Mouse (Mus musculus): ENCODE measurements around the gene Naa16. TPM values are rescaled to one million over a fixed set of nuclear protein-coding genes. Genes with fewer than 3 reads are reported as not detected.

Gene Naa16
- polyA plus RNA-seq, 1 experiment = 7.7 TPM

DNA sequence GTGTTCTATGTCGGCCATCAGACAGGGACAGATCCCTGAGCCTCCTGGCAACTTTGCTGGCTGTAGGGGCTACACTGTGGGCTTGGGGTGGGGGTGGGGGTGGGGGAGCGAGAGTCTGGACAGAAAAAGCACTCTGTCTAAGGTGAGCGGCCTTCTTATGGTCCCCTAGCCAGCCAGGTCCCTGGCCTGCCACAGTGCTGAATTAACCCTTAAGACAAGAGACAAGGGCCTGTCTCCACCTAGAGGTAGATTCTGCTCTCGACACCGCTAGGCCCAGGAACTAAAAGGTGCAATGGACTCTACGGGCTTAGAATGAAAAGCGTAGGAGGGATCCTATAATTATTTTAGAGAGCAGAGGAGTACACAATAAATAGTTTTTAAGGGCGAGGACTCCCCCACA lies 69.4 kb downstream of the Naa16 start:
- WGBS = 42% methylated on average over 8 of the region's 8 CpGs
- H3K27me3 ChIP-seq (ENCODE audit: control insufficient read depth, insufficient read depth, low read length) = no peaks in the 10 kb centered on the region
- no peak overlapping the region for H3K4me3 ChIP-seq (ENCODE audit: control insufficient read depth, insufficient read depth, low read length)
- peak; percentile 29; the same call in 1 of the 2 replicates for TF ChIP-seq CTCF (IDR thresholded peaks at IDR 0.05; ENCODE audit: borderline replicate concordance, control insufficient read depth, extremely low read depth, insufficient read depth, low read length, poor library complexity)
- no peak for TF ChIP-seq POLR2A (IDR thresholded peaks at IDR 0.05; ENCODE audit: control insufficient read depth, extremely low read depth, insufficient read depth, low read length, poor library complexity)
- no peak overlapping the region for H3K27ac ChIP-seq (ENCODE audit: control insufficient read depth, insufficient read depth, low read length)
- H3K36me3 ChIP-seq (ENCODE audit: control insufficient read depth, insufficient read depth, low read length) = no peaks in the 10 kb centered on the region
- DNase-seq = peak; percentile 72
- H3K4me1 ChIP-seq (replicated peaks; ENCODE audit: control insufficient read depth, insufficient read depth, low read length) = peaks cover 17% of the 10 kb centered on the region

DNA sequence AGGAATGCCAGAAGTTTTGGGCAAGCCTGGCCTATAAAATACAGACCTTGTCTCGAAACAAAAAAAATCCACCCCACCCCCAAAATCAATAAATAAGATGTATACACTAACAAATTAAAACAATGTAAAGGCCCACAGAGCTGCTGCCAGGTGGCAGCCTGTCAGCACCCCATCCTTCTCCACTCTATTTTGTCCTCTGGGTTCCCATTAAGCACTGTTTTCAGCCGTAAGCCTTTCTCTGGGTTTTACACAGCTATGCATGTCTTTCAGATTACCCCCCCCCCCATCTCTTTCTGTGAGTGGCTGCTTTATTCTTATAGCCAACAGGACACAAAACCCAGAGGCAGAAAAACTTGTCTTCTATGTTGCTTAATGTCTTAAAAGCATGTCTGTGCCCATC lies 73.0 kb downstream of the Naa16 start:
- Histone ChIP-seq H3K27ac (ENCODE audit: control insufficient read depth, insufficient read depth, low read length) (peak overlapping the region; percentile 72), H3K36me3 (ENCODE audit: control insufficient read depth, insufficient read depth, low read length) (no peaks in the 10 kb centered on the region), H3K4me1 (replicated peaks; ENCODE audit: control insufficient read depth, insufficient read depth, low read length) (peaks cover 43% of the 10 kb centered on the region), H3K27me3 (ENCODE audit: control insufficient read depth, insufficient read depth, low read length) (no peaks in the 10 kb centered on the region), H3K4me3 (ENCODE audit: control insufficient read depth, insufficient read depth, low read length) (no peak overlapping the region)
- no peak for TF ChIP-seq POLR2A (IDR thresholded peaks at IDR 0.05; ENCODE audit: control insufficient read depth, extremely low read depth, insufficient read depth, low read length, poor library complexity)
- no peak for TF ChIP-seq CTCF (IDR thresholded peaks at IDR 0.05; ENCODE audit: borderline replicate concordance, control insufficient read depth, extremely low read depth, insufficient read depth, low read length, poor library complexity)
- WGBS = 79% methylated on average over 2 of the region's 2 CpGs
- DNase-seq = no peak

DNA sequence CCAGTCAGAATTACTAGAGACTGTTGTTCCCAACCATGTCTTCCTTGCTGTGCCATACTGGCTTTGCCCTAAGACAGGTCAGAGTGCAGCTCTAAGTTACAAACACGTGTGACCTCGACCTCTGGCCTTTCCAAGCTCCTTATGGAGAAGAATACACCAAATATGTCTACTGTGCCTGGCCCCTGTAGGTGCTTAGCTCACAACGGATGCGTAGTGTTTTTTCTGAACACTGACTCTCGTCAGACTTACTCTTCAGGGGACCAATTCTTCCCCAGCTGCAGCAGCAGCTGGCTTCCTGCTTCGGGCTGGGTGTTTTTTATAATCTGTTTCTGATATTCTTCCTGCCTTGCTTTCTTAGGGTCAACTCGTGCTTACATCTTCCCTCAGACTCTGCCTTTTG lies 74.7 kb downstream of the Naa16 start:
- 15% methylated on average over 7 of the region's 7 CpGs for WGBS
- peaks cover 56% of the 10 kb centered on the region for H3K4me1 ChIP-seq (replicated peaks; ENCODE audit: control insufficient read depth, insufficient read depth, low read length)
- no peak for TF ChIP-seq POLR2A (IDR thresholded peaks at IDR 0.05; ENCODE audit: control insufficient read depth, extremely low read depth, insufficient read depth, low read length, poor library complexity)
- TF ChIP-seq CTCF (IDR thresholded peaks at IDR 0.05; ENCODE audit: borderline replicate concordance, control insufficient read depth, extremely low read depth, insufficient read depth, low read length, poor library complexity) = no peak
- DNase-seq = peak; percentile 52
- no peaks in the 10 kb centered on the region for H3K27me3 ChIP-seq (ENCODE audit: control insufficient read depth, insufficient read depth, low read length)
- H3K4me3 ChIP-seq (ENCODE audit: control insufficient read depth, insufficient read depth, low read length) = no peak overlapping the region
- peak overlapping the region; percentile 98 for H3K27ac ChIP-seq (ENCODE audit: control insufficient read depth, insufficient read depth, low read length)
- H3K36me3 ChIP-seq (ENCODE audit: control insufficient read depth, insufficient read depth, low read length) = no peaks in the 10 kb centered on the region

DNA sequence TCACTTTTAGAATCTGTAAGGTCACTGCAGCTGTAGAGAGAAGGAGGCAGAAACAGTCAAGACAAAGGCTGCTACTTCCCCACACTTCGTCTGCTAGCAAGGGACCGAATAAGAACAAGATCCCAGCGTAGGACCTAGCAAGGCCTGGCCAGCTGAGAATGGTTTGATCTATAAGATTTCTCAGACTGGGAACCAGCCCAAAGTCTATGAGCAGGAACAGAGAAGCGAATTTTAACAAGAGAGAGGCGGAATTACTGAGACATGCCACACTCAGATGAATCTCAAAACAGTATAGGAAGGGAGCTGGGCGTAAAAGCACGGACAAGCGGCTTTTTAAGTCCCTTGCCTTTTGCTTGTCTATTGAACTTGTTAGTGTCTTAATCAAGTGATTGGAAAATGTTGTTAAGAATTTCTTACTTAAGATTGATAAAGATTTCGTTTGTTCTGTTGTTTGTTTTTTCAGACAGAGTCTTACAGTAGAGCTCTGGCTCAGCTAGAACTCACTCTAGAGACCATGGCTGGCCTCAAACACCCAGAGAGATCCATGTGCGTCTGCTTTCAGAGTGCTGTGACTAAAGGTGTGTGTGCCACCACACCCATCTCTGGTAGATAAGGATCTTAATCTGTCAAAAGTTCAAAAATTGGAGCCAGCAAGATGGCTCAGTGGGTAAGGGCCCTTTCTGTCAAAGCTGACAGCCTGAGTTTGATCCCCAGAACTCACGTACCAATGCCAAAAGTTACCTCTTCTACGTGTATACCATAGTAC lies 76.2 kb downstream of the Naa16 start:
- 70% methylated on average over 12 of the region's 12 CpGs for WGBS
- Histone ChIP-seq H3K36me3 (ENCODE audit: control insufficient read depth, insufficient read depth, low read length) (no peaks in the 10 kb centered on the region), H3K4me1 (replicated peaks; ENCODE audit: control insufficient read depth, insufficient read depth, low read length) (peaks cover 55% of the 10 kb centered on the region), H3K27me3 (ENCODE audit: control insufficient read depth, insufficient read depth, low read length) (no peaks in the 10 kb centered on the region), H3K4me3 (ENCODE audit: control insufficient read depth, insufficient read depth, low read length) (no peak overlapping the region), H3K27ac (ENCODE audit: control insufficient read depth, insufficient read depth, low read length) (peak overlapping the region; percentile 70)
- TF ChIP-seq CTCF (IDR thresholded peaks at IDR 0.05; ENCODE audit: borderline replicate concordance, control insufficient read depth, extremely low read depth, insufficient read depth, low read length, poor library complexity) = no peak
- TF ChIP-seq POLR2A (IDR thresholded peaks at IDR 0.05; ENCODE audit: control insufficient read depth, extremely low read depth, insufficient read depth, low read length, poor library complexity) = no peak
- no peak for DNase-seq

DNA sequence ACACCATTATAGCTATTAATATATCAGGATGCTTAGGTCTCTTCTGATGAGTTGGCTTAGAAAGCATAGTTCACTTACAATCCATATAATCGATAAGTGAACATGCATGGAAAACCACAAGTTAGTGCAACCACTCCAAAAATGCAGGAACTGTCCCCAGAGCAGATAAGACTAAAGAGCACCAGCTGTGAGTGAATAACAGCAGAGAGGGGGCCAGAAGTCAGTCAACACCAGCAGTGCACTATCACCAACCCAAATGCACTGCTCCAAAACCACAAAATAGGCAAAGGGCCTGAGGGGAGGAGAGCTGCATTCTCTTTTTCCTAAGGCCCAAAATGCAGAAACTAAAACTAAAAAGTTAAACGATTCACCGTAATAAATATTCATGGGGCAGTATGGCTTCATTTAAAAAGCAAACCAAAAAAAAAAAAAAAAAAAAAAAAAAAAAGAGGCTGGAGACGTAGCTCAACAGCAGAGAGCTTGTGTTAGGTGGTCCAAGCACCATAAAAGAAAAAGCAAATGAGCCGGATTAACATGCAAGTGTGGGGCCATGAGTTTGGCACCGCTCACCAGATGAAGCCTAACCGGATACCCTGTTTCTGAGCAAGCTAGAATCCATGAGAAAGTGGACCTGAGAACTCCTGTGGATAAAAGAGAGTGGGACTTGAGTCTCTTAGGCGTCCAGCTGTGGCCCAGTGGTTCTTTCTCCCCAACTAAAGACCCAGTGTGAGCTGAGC lies 77.0 kb downstream of the Naa16 start:
- no peak for DNase-seq
- H3K4me1 ChIP-seq (replicated peaks; ENCODE audit: control insufficient read depth, insufficient read depth, low read length) = peaks cover 54% of the 10 kb centered on the region
- H3K4me3 ChIP-seq (ENCODE audit: control insufficient read depth, insufficient read depth, low read length) = no peak overlapping the region
- 46% methylated on average over 8 of the region's 8 CpGs for WGBS
- H3K36me3 ChIP-seq (ENCODE audit: control insufficient read depth, insufficient read depth, low read length) = no peaks in the 10 kb centered on the region
- TF ChIP-seq POLR2A (IDR thresholded peaks at IDR 0.05; ENCODE audit: control insufficient read depth, extremely low read depth, insufficient read depth, low read length, poor library complexity) (no peak), CTCF (IDR thresholded peaks at IDR 0.05; ENCODE audit: borderline replicate concordance, control insufficient read depth, extremely low read depth, insufficient read depth, low read length, poor library complexity) (no peak)
- no peaks in the 10 kb centered on the region for H3K27me3 ChIP-seq (ENCODE audit: control insufficient read depth, insufficient read depth, low read length)
- H3K27ac ChIP-seq (ENCODE audit: control insufficient read depth, insufficient read depth, low read length) = peak overlapping the region; percentile 70

DNA sequence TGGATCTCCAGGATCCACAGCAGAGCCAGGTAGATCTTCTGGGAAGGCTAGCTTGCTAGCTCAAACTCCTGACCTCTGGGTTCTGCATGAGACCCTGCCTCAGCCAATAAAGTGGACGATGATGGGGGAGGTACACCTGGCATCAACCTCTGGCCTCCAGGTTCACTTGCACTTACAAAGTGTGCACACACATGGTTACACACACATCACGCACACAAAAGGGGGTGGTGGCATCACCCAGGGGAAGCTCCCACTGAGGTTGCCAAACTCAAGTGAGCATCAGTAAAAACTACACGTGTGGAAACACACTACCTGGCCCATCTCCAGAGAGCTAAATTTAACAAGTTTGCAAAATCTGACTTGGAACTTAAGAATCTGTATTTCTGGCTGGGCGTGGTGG lies 77.9 kb downstream of the Naa16 start:
- Histone ChIP-seq H3K4me3 (ENCODE audit: control insufficient read depth, insufficient read depth, low read length) (no peak overlapping the region), H3K36me3 (ENCODE audit: control insufficient read depth, insufficient read depth, low read length) (no peaks in the 10 kb centered on the region), H3K27ac (ENCODE audit: control insufficient read depth, insufficient read depth, low read length) (peak overlapping the region; percentile 24; the same call in 1 of the 2 replicates), H3K27me3 (ENCODE audit: control insufficient read depth, insufficient read depth, low read length) (no peaks in the 10 kb centered on the region), H3K4me1 (replicated peaks; ENCODE audit: control insufficient read depth, insufficient read depth, low read length) (peaks cover 52% of the 10 kb centered on the region)
- 70% methylated on average over 4 of the region's 4 CpGs for WGBS
- TF ChIP-seq POLR2A (IDR thresholded peaks at IDR 0.05; ENCODE audit: control insufficient read depth, extremely low read depth, insufficient read depth, low read length, poor library complexity) = no peak
- no peak for TF ChIP-seq CTCF (IDR thresholded peaks at IDR 0.05; ENCODE audit: borderline replicate concordance, control insufficient read depth, extremely low read depth, insufficient read depth, low read length, poor library complexity)
- no peak for DNase-seq

Data from thymus, adult 2 months (tissue).